Mouse (Mus musculus) liver, embryonic 11.5 days (tissue): ENCODE data around the gene Naif1. TPM values are rescaled to one million over a fixed set of nuclear protein-coding genes. Genes with fewer than 3 reads are reported as not detected.

Experiments
- ATAC-seq: fragments of 200-750 bp; cut with Nextera tagmentation; replicated peaks from 2 replicates; pipeline ENCODE4 v1.8.0; 2017; ENCODE audit warnings: moderate number of reproducible peaks, mild to moderate bottlenecking, moderate TSS enrichment, moderate library complexity; ENCODE audit not compliant: low FRiP score
- DNase-seq: peaks from one replicate; pipeline ENCODE4 v3.0.0-alpha.2; 2017; ENCODE audit warnings: low spot score
- H3K27ac ChIP-seq: fragments of 300-500 bp; sonication (generic); 2 replicates; pipeline ENCODE4 v1.5.1; 2014; ENCODE audit warnings: mild to moderate bottlenecking, low read depth, low read length, control low read depth
- H3K27me3 ChIP-seq: fragments of 300-500 bp; sonication (generic); replicated peaks from 2 replicates; pipeline ENCODE4 v1.6.1; 2014; ENCODE audit warnings: low read length, mixed read lengths; ENCODE audit not compliant: control insufficient read depth, insufficient read depth
- H3K36me3 ChIP-seq: fragments of 300-500 bp; sonication (generic); 2 replicates; pipeline ENCODE4 v1.6.1; 2014; ENCODE audit warnings: mild to moderate bottlenecking, low read length, moderate library complexity, mixed read lengths; ENCODE audit not compliant: control insufficient read depth, insufficient read depth
- H3K4me1 ChIP-seq: fragments of 300-500 bp; sonication (generic); replicated peaks from 2 replicates; pipeline ENCODE4 v1.6.1; 2014; ENCODE audit warnings: low read length, mixed read lengths; ENCODE audit not compliant: control insufficient read depth, insufficient read depth
- H3K4me2 ChIP-seq: fragments of 300-500 bp; sonication (generic); 2 replicates; pipeline ENCODE4 v1.6.1; 2014; ENCODE audit warnings: mild to moderate bottlenecking, control low read depth, moderate library complexity
- H3K4me3 ChIP-seq: fragments of 300-500 bp; sonication (generic); 2 replicates; pipeline ENCODE4 v1.5.1; 2014; ENCODE audit warnings: low read depth, low read length, control low read depth
- H3K9ac ChIP-seq: fragments of 300-500 bp; sonication (generic); 2 replicates; pipeline ENCODE4 v1.6.1; 2014; ENCODE audit warnings: low read depth, low read length, control low read depth
- H3K9me3 ChIP-seq: fragments of 300-500 bp; sonication (generic); 2 replicates; pipeline ENCODE4 v1.6.1; 2016; ENCODE audit warnings: low read length, inconsistent platforms, mixed read lengths; ENCODE audit not compliant: control insufficient read depth
- WGBS: fragments of 180-500 bp; shearing (Covaris S2); extraction: QIAGEN DNeasy Blood & Tissue Kit; methylation state at CpG from one replicate; pipeline ENCODE4 v1.1.7; 2014; 5-methylcytosine and 5-hydroxymethylcytosine counted together
- polyA plus RNA-seq: library from polyadenylated mRNA; unstranded; fragments of >200 nt; fragmentation: Nextera tagmentation; extraction: Ambion mirVana; gene quantifications from 2 replicates; pipeline ENCODE4 v1.2.1, GENCODE M21; 2014

The Naif1 gene
- polyA plus RNA-seq, 1 experiment from 2014 or later, result 5.4 TPM

DNA sequence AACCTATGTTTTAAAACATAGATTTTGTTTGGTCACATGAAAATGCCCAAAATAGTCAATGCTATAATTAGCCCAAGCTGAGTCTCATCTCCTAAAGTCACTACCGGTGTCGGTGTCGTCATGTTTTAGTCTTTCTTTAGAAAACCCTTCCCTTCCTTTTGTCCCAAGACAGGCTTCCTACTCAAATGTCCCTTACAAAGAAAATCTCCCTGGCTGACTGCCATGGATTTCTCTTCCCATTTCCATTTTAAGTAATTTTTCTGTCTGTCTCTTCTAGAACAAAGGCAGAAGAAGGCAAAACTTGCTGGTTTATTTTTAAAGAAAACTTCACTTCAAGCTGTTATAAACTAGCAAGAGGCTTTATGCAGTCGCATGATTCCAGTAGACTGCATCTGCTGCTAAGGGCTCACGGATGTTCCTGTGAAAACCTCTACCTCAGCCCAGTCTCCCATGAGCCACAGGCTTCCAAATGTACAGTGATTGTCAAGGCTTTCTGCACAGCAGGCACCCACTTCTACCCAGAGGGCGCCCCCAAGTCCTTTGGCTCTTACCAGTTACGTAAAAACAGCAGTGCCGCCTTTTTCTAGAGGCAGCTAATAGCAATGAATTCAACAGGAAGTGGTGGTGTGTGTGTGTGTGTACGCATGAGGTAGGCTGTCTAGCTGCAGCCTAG is 2.9 kb upstream of the Naif1 start:
- Histone ChIP-seq H3K4me1 (peaks cover 25% of the 10 kb centered on the region), H3K9ac (no peak overlapping the region), H3K27me3 (no peaks in the 10 kb centered on the region), H3K4me2 (0 out of 2 replicates have a peak overlapping the region, but pooled peaks have one; percentile 26), H3K4me3 (no peak overlapping the region), H3K9me3 (no peaks in the 10 kb centered on the region), H3K36me3 (no peaks in the 10 kb centered on the region; the same call in 1 of the 2 replicates), H3K27ac (no peak overlapping the region)
- WGBS, result 57% methylated on average over 9 of the region's 9 CpGs
- ATAC-seq (no peak), DNase-seq (no peak)

DNA sequence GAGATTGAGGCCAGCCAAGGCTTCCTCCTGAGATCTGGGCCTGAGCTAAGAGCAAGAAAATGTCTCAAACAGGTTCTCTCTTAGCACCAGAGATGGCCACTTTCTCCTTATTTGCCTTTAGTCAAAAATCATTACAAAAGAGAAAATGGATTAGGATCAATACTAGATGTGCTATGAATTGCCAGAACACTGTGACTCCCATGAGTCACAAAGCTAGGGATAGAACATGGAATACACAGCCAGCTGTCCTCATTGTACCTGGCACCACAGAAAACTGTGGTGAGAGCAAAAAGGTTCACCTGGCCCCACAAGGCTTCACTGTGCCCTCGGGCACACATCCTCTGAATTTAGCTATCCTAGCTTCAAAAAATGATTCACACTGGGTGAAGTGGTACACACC is 1.8 kb upstream of the Naif1 start:
- H3K27ac ChIP-seq, result no peak overlapping the region

DNA sequence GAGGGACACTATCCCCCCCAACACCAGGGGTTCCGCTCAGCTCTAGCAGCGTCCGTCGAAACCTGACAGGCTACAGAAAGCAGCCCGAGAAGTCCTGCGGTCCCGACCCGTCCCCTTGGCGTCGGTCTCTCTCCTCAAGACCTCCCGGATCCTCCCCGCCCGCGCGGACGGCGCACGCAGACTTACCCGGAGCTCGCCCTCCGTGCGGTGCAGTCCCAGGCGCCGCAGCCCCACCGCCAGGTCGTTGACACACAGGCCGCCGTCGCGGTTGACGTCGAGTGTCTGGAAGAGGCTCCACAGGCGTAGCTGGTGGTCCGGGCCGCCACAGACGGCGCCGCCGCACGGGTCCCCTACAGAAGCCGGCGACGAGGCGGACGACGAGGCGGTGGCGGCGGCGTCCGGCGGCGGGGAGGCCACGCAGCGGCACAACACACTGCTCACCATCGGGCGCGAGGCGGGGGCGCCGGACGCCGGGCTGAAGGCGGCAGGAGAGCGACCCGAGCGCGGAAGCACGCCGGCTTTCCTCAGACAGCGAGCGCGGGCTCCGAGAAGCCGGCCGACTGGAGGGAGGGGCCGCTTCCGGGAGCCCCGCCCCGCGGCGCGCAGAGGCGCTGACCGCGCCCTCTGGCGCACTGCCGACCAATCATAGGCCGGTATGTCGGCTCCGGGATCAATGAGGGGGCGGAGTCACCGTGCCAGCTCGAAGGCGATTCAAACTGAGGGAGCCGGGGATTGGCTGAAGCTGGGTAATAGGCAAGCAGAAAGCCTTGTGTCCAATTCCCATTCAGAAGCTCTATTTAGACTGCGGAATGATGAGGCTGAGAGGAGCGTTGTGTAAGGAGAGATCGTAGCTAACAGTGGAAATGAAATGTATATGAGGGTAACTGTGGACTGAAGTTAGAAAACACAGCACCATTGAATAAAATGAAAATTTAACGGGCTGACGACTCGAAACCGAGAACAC is 906 bp downstream of the Naif1 start, which contains the start of gene Slc25a25:
Slc25a25 (minus strand) TSS at position 565 of the 964 bp plus-strand sequence.
- ATAC-seq (peak; percentile 87), DNase-seq (peak; percentile 89)
- Histone ChIP-seq H3K36me3 (no peaks in the 10 kb centered on the region), H3K27ac (peak within 1 kb of the TSS; percentile 96), H3K9ac (peak within 1 kb of the TSS; percentile 85), H3K27me3 (no peaks in the 10 kb centered on the region), H3K9me3 (no peaks in the 10 kb centered on the region), H3K4me2 (peak within 1 kb of the TSS; percentile 97), H3K4me1 (peaks cover 31% of the 10 kb centered on the region), H3K4me3 (peak within 1 kb of the TSS; percentile 86)
- whole genome bisulfite sequencing, result under 1% methylated on average over 101 of the region's 103 CpGs

More for the DNA sequence above, 1.8 kb upstream of the Naif1 start:
- DNase-seq, result no peak
- H3K27me3 ChIP-seq, result no peaks in the 10 kb centered on the region
- no peak for ATAC-seq
- no peak overlapping the region for H3K4me2 ChIP-seq
- no peaks in the 10 kb centered on the region for H3K9me3 ChIP-seq
- no peak overlapping the region for H3K4me3 ChIP-seq
- H3K4me1 ChIP-seq, result peaks cover 27% of the 10 kb centered on the region
- WGBS, result 74% methylated on average over 1 of the region's 1 CpGs
- H3K36me3 ChIP-seq, result no peaks in the 10 kb centered on the region; the same call in 1 of the 2 replicates
- H3K9ac ChIP-seq, result no peak overlapping the region

GRCm38 (mm10) chr2:32451870-32452372 is 1.7 kb downstream of the Naif1 start:
- Histone ChIP-seq H3K4me1 (peaks cover 31% of the 10 kb centered on the region), H3K4me2 (peak overlapping the region; percentile 97), H3K36me3 (no peaks in the 10 kb centered on the region), H3K9me3 (no peaks in the 10 kb centered on the region), H3K9ac (peak overlapping the region; percentile 85), H3K27ac (peak overlapping the region; percentile 96), H3K4me3 (peak overlapping the region; percentile 86), H3K27me3 (no peaks in the 10 kb centered on the region)
- under 1% methylated on average over 25 of the region's 25 CpGs for WGBS
- DNase-seq, result peak; percentile 97
- ATAC-seq, result peak; percentile 92

GRCm38 (mm10) chr2:32452441-32452971 is 2.2 kb downstream of the Naif1 start:
- peaks cover 29% of the 10 kb centered on the region for H3K4me1 ChIP-seq

DNA sequence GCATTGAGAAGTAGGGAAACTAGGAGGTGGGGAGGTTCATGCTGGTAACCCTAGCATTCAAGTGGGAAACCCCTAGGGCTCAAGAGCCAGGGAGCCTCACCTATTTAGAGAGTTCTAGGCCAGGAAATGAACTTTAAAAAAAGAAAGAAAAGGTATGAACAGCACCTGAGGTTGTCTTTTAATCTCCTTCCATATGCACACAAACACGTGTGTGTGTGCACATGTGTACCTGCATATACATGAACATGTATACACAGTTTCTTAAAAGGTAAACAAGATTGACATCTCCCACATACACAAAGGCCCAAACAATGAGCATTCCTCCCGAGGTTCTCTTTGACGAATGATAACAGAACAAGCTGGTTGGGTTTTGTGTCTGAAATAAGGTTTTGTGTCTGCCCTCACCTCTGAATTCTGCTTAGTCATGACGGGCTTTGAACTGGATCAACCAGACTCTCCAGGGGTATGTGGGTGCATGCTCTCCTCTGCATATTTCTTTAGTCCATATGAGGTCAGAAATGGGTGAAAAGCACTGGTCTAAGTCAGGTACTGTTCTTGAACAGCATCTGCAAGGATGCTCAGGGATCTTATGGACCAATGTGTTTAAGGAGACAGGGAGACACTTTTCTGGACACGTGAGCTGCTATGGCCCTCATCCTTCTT is 3.5 kb downstream of the Naif1 start:
- ATAC-seq, result no peak
- Histone ChIP-seq H3K4me1 (peaks cover 27% of the 10 kb centered on the region), H3K27ac (no peak overlapping the region), H3K9me3 (no peaks in the 10 kb centered on the region), H3K4me2 (peak overlapping the region; percentile 97), H3K4me3 (no peak overlapping the region), H3K36me3 (no peaks in the 10 kb centered on the region), H3K27me3 (no peaks in the 10 kb centered on the region), H3K9ac (peak overlapping the region; percentile 6; the same call in 1 of the 2 replicates)
- WGBS, result 75% methylated on average over 5 of the region's 5 CpGs
- no peak for DNase-seq

More at GRCm38 (mm10) chr2:32452441-32452971, 2.2 kb downstream of the Naif1 start:
- H3K4me2 ChIP-seq, result peak overlapping the region; percentile 97
- peak overlapping the region; percentile 46 for H3K9ac ChIP-seq
- H3K36me3 ChIP-seq, result no peaks in the 10 kb centered on the region
- no peak for ATAC-seq
- WGBS, result 89% methylated on average over 16 of the region's 16 CpGs
- H3K27me3 ChIP-seq, result no peaks in the 10 kb centered on the region
- H3K27ac ChIP-seq, result no peak overlapping the region
- H3K9me3 ChIP-seq, result no peaks in the 10 kb centered on the region
- peak overlapping the region; percentile 86 for H3K4me3 ChIP-seq
- no peak for DNase-seq

- Histone ChIP-seq H3K4me3 (no peak overlapping the region), H3K4me2 (no peak overlapping the region), H3K4me1 (peaks cover 23% of the 10 kb centered on the region), H3K9me3 (no peaks in the 10 kb centered on the region), H3K27ac (no peak overlapping the region), H3K9ac (no peak overlapping the region), H3K36me3 (no peaks in the 10 kb centered on the region), H3K27me3 (no peaks in the 10 kb centered on the region)
- peak; percentile 17 for DNase-seq
- WGBS, result 88% methylated on average over 10 of the region's 10 CpGs
- ATAC-seq, result no peak
Observed at GRCm38 (mm10) chr2:32454633-32455032, 4.4 kb downstream of the Naif1 start.

DNA sequence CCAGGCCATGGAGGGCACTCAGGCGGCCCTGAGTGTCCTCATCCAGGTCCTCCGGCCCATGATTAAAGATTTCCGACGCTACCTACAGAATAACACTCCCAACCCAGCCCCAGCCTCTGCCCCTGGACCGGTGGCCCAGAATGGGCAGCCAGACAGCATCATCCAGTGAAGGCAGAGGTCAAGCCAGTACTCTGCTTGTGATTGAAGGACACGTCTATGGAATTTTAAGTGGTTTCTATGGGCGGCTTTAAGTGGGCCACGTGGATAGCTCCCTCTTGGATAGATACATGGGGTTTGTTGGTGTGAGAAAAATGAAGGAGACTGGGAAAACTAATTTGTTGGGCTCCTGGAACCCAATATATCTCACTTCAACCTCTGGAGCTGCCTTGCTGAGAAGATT is 4.8 kb downstream of the Naif1 start:
- no peak overlapping the region for H3K4me2 ChIP-seq
- no peaks in the 10 kb centered on the region for H3K9me3 ChIP-seq
- no peak for DNase-seq
- no peak overlapping the region for H3K9ac ChIP-seq
- ATAC-seq, result no peak
- peaks cover 18% of the 10 kb centered on the region for H3K4me1 ChIP-seq
- no peaks in the 10 kb centered on the region for H3K27me3 ChIP-seq
- WGBS, result 78% methylated on average over 8 of the region's 8 CpGs
- H3K27ac ChIP-seq, result no peak overlapping the region
- H3K4me3 ChIP-seq, result no peak overlapping the region
- H3K36me3 ChIP-seq, result no peaks in the 10 kb centered on the region
